Mouse (Mus musculus) kidney, adult 11 months (tissue): ENCODE data around the gene 1700034J05Rik.
A peak's percentile ranks its signal among the peaks of the same experiment; 100 is the strongest.

Experiments used
- DNase-seq: peaks from one replicate; pipeline ENCODE4 v3.0.0; 2022

1700034J05Rik gene

GRCm38 (mm10) chr6:146963396-146964150 is 9.4 kb upstream of the 1700034J05Rik start:
- DNase-seq, result no peak

- no peak for DNase-seq
Observed at GRCm38 (mm10) chr6:146961832-146962481, 7.7 kb upstream of the 1700034J05Rik start.

GRCm38 (mm10) chr6:146960956-146961355 is 6.7 kb upstream of the 1700034J05Rik start:
- no peak for DNase-seq

- DNase-seq, result peak; percentile 54
Observed at GRCm38 (mm10) chr6:146959908-146960680, 5.9 kb upstream of the 1700034J05Rik start.

- no peak for DNase-seq
Observed at GRCm38 (mm10) chr6:146958694-146959093, 4.5 kb upstream of the 1700034J05Rik start.

GRCm38 (mm10) chr6:146956961-146957360 is 2.7 kb upstream of the 1700034J05Rik start:
- no peak for DNase-seq

- DNase-seq, result no peak
Observed at GRCm38 (mm10) chr6:146955896-146956295, 1.7 kb upstream of the 1700034J05Rik start.

- DNase-seq, result no peak
Observed at GRCm38 (mm10) chr6:146955475-146955874, 1.3 kb upstream of the 1700034J05Rik start.

GRCm38 (mm10) chr6:146950454-146950832 is 3.8 kb downstream of the 1700034J05Rik start:
- no peak for DNase-seq

- DNase-seq, result no peak
Observed at GRCm38 (mm10) chr6:146949682-146950453, 4.4 kb downstream of the 1700034J05Rik start.

GRCm38 (mm10) chr6:146947186-146947585 is 7.0 kb downstream of the 1700034J05Rik start:
- DNase-seq, result no peak

GRCm38 (mm10) chr6:146946327-146947029 is 7.7 kb downstream of the 1700034J05Rik start:
- peak; percentile 66 for DNase-seq

- DNase-seq, result no peak
Observed at GRCm38 (mm10) chr6:146944830-146945229, 9.4 kb downstream of the 1700034J05Rik start.

GRCm38 (mm10) chr6:146944009-146944408 is 10.2 kb downstream of the 1700034J05Rik start:
- no peak for DNase-seq

- DNase-seq, result no peak
Observed at GRCm38 (mm10) chr6:146941505-146942275, 12.5 kb downstream of the 1700034J05Rik start.

GRCm38 (mm10) chr6:146939026-146939425 is 15.2 kb downstream of the 1700034J05Rik start:
- peak; percentile 38 for DNase-seq

- no peak for DNase-seq
Observed at GRCm38 (mm10) chr6:146935957-146936356, 18.3 kb downstream of the 1700034J05Rik start.

GRCm38 (mm10) chr6:146933123-146933522 is 21.1 kb downstream of the 1700034J05Rik start:
- DNase-seq, result peak; percentile 44

- no peak for DNase-seq
Observed at GRCm38 (mm10) chr6:146929031-146929430, 25.2 kb downstream of the 1700034J05Rik start.

- DNase-seq, result no peak
Observed at GRCm38 (mm10) chr6:146928108-146928507, 26.1 kb downstream of the 1700034J05Rik start.

GRCm38 (mm10) chr6:146926415-146926980 is 27.7 kb downstream of the 1700034J05Rik start:
- no peak for DNase-seq
